Mouse (Mus musculus): ENCODE data around the gene Cmpk1.

GRCm38 (mm10) chr4:114942583-114942982, 44.5 kb downstream of the Cmpk1 start:
- TF ChIP-seq POLR2A (IDR thresholded peaks at IDR 0.05; ENCODE audit: insufficient read depth, low read depth, low read length) (no peak), CTCF (IDR thresholded peaks at IDR 0.05) (no peak), EP300 (IDR thresholded peaks at IDR 0.05; ENCODE audit: insufficient read depth, low read depth, low read length) (no peak)
